Mouse (Mus musculus) heart, postnatal 10 days (tissue): ENCODE measurements at regions not wholly inside any gene's neighbourhood (a gene's known extent, or its start where the extent isn't known, plus 50 kb on each side); places are given as distances from the start of the nearest gene placed in this dataset.

Experiments used
- DNase-seq, 2 experiments: peaks; one replicate each; pipeline ENCODE4 v3.0.0; 2021
- intact Hi-C: fragments of 180-260 bp; cut with DNase I; formaldehyde crosslinking; loops from one replicate; pipeline ENCODE4 v1.15.1; 2025

DNA sequence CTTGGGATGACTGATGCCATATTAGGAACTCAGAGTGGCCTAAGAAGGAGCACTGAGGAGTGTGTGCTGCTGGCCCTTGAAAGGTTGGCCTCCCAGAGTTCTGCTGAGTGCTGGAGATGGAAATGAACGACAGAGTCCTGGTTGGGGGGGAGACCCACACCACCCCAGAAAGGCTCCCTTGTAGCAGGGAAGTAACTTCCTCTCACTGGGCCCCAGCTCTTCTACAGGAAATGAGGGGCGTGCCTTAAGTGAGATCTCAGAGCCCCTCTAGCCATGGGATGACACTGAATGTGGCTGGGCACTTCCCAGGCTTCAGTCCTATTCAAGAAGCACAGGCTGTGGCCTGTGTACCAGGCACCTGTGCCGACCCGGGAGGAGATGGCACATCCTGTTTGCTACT lies 232.0 kb downstream of the Rplp1 start:
- intact Hi-C loops = no loop called here
- DNase-seq = no peak

DNA sequence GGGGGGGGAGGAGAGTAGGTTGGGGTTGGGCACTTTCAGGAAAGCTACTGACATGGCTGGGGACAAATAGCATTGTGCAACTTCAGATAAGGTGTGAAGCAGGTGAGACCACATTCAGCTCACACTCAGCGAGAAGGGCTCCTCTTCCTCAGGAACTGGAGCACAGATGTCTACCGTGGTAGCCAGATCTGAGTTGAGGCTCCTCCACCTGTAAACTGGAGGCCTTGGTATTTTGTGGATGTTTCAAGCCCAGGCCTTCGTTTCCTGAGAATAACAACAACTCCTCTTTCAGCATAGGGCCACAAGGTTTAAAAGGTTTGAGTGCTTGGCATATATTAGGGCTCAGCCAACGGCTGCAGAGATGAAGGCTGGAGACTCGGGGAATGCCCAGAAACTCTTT lies 232.9 kb downstream of the Rplp1 start:
- intact Hi-C loops = no loop called here

DNA sequence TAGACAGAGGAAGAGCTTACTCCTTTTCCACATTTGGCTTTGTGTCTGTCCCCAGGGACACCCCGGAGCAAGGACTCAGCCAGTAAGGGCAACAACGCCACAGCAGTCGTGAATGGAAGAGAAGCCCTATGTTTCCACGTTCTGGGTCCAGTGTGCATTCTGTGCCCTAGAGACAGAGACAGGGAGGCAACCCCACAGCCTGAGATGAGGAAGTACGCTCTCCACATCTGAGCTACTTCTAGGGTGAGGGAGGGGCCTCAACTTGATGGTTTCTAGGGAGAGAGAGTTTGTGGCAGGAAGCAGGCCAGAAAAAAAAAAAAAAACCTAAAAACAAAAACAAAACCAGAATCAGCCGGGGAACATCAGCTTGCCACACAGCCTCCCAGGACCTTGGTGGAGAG lies 233.4 kb downstream of the Rplp1 start:
- DNase-seq = peak; percentile 30 to 39
- intact Hi-C loops = no loop called here

More for the DNA sequence above, 232.9 kb downstream of the Rplp1 start:
- no peak for DNase-seq

DNA sequence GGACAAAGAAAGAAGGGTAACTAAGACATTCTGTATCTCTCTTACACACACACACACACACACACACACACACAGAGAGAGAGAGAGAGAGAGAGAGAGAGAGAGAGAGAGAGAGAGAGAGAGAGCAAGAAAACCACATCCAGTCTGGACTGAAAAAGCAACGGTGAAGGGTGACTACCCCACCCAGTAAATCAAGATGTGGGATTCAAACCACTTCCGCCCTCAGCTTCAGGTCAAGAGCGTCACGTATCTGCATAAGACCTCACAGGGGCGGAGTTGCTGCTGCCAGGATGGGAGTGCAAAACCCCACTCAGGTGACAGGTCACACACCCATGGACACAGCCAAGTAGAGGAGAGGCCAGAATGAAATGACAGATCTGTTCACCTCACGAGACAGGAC lies 234.7 kb downstream of the Rplp1 start:
- intact Hi-C loops = no loop called here
- DNase-seq = no peak

DNA sequence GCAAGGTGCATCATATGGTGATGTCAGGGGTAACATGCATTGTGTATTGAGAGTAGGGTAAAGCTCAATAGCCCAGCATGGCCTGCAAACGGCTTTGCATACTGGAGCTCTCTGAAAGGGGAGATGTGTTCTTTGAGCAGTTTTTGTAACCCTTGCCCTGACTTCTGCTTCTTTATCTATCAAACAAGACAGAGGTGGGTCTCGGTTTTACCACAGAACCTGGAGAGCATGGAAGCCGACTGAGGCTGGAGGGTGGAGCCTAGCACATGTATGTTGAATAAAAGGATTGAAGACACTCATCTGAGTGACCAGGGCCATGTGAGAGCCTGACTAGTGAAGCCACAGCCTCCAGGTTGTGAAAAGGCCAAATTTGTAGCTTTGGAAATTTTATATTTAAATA lies 236.7 kb downstream of the Rplp1 start:
- no peak for DNase-seq
- intact Hi-C loops = no loop called here

DNA sequence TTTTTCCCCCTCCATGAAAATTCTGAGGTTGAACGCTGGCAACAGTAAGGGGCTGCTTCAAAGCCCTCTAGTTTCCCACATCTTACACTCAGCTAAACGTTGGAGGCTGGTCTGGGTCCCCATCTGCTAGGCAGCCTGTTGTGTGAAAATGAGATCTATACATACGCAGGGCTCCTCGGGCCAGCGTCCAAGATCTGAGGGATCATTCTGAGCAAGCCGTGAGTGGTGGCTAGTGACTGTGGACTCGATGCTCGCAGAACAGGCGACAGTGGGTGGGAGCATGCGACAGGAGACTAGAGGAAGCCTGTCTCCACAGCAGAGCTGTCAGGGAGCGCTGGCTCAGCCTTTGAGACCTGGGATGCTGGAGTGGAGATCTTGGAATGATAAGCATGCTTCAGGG lies 237.3 kb downstream of the Rplp1 start:
- intact Hi-C loops = no loop called here
- no peak for DNase-seq

DNA sequence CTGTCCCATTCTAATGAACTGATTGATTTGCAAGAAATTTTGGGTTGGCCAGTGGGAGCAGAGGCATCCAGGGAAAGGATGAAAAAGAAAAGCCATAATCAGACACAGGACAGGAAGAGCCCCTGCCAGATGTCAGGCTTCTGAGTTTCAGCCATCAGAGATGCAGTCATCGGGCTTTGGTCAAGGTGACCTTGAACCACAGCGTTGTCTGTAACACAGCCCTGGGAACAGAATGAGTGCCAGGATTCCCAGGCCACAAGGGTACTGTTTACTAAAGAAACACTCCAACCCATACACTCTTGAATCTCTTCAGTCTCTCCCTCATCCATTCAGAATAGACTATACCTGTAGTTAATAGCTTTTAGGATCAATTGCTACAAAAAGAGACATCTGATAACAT lies 239.0 kb downstream of the Rplp1 start:
- no peak for DNase-seq
- intact Hi-C loops = no loop called here

DNA sequence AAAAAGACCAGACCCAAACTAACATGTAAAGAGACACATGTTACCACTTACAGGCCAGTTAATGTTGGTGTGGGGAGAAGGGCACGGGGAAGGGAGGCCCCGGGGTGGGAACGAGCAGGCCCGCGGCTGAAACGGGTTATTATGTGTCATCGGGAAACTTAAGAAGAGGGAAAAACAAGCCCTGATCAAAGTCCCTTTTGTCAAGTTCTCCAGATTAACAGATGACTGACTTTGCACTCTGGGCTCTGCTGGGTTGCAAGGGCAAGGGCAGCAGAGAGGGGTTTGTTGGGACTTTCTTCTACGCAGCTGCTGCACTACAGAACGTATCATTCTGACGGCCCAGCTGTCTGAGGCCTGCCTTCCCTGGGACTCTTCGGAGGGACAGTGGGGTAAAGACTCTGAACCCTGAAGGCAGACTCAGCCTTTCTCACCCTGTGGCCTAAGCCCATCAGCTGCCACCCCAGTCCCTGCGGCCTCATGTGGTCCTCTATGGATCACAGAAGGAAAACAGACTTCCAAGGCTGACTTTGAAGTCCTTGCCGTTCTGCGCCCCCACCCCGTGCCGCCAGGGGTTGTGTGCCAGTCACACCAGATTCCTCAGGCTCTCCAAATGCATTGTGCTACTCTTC lies 240.7 kb downstream of the Rplp1 start:
- DNase-seq = no peak
- intact Hi-C loops = no loop called here

DNA sequence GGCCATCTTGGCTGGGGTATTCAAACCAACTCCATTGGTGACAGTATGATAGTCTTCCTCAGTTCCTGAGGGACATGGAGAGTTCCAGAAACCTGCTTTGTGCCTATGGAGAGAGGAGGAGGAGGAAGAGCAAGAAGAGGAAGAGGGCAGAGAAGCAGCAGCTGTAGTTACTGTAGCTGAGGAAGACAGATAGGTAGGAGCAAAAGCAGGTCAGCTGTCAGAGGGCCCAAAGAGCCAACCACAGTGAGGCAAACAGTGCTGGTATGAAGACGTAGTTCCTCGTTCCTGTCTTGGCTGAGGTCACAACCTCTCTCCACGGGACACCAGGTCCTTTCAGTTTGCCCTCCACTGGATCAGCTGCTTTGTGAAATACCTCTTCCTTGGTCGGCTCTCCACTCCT lies 243.4 kb downstream of the Rplp1 start:
- DNase-seq = no peak
- intact Hi-C loops = no loop called here

DNA sequence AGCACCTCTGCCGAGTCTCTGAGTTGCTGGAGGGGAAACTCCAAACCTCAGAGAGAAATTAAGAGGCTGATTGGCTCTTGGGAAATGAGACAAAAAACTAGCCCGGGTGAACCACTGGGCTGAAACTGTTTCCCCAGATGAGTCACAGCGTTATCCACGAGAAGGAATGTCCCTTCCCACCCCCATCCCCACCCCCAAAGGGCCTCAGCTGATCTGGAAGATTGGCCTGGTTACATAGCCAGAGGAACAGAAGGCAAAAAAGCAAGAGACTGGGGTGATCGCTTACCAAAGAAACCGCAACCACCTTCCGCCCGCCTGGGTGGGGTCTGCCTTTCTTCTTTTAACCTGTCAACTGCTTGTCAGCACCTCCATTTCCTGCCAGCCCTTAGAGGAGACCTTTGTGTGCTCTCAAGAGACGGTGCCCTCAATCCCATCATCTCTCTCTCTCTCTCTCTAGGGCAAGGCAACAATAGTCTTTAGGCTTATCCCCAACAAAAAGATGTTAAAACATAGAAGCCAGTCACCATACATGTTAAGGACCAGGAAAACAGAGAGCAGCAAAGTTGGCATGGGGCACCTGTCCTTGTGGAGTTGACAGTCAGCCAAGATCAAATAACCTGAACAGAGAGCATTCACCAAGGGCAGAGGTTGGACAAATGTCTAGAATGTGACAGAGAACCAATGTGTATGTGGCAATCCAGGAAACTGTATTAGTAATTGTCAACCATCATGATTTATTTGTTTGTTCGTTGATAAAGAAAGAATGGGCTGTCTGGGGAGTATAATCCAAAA lies 244.4 kb downstream of the Rplp1 start:
- intact Hi-C loops = no loop called here
- DNase-seq = peak in 1 of 2 experiments; percentile 29

DNA sequence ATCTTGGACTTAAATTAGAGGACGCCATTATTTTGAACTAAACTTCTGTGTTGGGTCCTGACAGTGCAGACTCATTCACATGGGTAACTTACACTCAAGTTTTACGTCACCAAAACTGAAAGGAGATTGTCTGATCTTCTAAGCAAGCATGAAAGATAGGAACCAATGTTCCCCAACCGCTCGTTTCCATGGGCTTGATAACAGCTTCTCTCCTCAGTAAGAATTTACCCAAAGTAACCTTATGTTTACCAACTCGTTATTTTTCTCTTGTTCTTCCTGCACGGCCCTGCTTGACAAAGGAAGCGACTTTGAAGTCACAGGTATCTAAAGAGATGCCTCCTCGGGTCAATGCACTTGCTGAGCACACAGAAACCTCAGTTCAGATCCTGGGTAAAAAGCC lies 245.6 kb downstream of the Rplp1 start:
- intact Hi-C loops = no loop called here
- DNase-seq = no peak

DNA sequence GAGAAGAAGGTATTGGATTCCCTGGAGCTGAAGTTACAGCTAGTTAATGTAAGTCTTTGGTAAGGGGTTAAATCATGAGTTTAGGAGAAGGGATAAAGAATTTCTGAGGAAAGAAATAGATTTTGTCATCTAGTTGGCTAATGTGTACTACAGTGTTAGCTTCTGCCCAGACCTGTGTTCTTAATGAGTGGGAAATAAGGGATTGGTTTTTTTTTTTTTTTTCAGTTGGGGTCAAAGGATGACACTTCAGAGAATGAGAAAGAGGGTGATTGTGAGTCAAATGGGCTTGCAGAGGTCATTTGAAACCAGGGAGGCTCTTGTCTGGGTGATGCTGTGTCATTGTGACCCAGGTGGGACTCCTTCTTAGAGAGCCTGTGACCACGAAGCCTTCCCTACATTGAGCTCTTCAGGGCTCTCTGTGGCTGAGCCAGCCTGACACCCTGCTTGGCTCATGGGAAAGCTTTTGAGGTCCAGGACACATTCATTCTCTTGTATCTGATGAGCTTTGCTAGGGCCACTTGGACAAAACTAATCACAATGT lies 246.1 kb downstream of the Rplp1 start:
- intact Hi-C loops = no loop called here
- no peak for DNase-seq

DNA sequence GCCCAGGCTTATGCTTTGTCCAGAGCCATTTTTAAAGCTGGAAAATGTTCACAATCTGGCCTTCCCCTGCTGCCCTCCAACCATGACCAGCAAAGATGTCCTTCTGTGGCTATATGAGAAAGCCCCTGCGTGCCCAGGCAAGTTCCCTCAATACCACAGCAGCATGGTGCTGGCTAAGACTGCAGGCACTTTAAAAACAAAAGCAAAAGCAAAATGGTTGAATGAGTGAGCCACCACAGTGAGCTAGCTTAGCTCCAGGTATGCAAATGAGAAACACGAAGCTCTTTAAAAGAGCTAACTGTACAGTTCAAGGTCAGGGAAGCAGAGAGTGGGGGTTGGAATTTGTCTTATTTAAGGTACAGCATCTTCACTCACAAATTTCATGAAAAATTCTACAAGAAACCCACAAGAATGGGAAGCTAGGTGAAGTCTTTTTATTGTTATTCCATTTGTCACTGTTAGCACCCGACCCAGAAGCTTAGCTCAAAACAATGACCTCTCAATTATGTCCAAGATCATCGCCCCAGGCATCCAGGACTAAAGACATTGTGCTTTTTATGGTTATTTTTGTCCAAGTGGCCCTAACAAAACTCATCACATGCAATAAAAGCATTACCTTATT lies 246.8 kb downstream of the Rplp1 start:
- DNase-seq = no peak
- intact Hi-C loops = no loop called here

DNA sequence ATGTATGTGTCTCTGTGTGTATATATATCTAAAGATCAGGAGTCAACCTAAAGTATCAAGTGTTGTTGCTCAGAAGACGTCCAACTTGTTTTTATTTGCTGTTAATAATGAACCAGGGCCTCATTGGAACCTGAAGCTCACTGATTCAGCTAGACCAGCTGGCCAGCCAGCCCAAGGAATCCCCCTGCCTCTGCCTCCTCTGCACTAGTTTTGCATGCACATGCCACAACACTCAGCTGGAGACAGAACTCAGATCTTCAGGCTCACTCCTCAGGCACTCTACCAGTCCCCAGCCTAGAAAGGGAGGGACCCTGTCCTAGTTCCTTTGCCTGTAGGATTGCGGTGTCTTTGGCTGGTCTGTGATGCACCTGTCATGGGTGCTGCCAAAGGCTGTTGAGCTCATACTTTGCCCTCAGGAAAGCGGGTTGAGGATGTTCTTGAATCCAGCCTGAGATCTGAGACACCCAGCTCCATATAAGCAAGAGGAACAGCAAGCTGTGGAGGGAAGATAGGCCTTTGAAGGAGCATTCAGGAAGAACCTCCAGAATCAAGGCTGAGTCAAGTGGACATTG lies 247.5 kb downstream of the Rplp1 start:
- DNase-seq = no peak
- intact Hi-C loops = no loop called here

DNA sequence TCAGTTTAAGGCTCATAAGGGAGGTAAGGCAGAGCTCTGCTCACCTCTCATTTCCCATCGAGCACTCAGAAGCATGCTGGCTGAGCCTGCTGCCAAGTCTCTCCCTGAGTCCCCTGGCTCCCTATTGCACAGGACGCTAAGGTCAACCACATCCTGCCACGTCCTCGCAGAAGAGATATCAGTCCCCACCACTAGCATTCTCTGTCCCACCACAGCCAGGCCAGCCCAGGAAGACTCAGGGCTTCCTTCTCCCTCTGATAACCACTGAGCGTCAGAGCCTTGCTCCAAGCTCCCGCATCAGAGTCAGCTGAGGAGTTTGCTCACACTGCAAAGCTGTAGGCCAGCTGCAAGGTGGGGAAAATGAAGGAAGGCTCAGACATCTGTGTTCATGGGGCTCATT lies 248.2 kb downstream of the Rplp1 start:
- intact Hi-C loops = no loop called here
- no peak for DNase-seq

DNA sequence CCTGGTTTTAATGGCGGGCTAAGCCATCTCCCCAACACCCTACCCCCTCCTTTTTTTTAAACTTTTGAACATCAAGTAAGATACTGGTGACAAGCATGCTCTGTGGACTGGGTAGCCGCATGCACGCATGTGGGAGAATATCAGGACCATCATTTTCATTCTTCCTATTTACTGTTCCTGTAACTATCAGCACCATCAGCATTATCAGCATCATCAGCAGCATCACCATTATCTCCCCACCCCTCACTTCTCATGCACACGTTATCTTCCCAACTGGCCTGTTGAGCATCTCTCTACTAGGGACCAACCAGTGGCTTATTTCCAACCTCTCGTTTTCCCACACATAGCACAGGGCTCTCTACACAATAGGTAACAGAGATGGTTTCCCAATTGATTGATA lies 249.1 kb downstream of the Rplp1 start:
- intact Hi-C loops = no loop called here
- no peak for DNase-seq

DNA sequence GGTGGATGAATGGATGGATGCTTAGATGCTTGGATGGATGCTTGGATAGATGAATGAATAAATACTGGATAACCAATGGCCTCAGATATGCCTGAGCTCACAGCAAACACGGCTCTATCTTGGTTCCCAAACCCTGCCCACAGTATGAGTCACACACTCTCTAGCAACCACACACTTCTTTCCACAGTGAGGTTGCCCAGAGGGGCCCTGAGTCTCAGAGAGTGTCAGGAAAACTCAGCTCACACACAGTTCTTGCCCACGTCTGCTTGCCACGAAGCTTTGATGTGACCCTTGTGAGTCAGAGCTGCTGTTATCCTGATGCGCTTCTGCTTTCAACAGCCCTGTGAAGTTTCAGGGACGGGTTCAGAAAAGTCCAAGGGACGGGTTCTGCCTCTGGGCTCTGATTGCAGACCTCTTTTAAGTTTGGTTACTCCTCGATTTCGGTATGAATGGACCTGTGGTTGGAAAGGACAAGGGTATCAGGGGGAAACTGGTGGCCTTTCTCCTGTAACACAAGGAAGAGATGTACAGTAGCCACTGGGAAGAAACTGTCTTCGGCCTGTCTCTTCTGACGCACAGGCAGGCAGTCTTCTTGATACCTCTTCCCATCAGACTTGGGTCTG lies 250.2 kb downstream of the Rplp1 start:
- no peak for DNase-seq
- intact Hi-C loops = no loop called here

DNA sequence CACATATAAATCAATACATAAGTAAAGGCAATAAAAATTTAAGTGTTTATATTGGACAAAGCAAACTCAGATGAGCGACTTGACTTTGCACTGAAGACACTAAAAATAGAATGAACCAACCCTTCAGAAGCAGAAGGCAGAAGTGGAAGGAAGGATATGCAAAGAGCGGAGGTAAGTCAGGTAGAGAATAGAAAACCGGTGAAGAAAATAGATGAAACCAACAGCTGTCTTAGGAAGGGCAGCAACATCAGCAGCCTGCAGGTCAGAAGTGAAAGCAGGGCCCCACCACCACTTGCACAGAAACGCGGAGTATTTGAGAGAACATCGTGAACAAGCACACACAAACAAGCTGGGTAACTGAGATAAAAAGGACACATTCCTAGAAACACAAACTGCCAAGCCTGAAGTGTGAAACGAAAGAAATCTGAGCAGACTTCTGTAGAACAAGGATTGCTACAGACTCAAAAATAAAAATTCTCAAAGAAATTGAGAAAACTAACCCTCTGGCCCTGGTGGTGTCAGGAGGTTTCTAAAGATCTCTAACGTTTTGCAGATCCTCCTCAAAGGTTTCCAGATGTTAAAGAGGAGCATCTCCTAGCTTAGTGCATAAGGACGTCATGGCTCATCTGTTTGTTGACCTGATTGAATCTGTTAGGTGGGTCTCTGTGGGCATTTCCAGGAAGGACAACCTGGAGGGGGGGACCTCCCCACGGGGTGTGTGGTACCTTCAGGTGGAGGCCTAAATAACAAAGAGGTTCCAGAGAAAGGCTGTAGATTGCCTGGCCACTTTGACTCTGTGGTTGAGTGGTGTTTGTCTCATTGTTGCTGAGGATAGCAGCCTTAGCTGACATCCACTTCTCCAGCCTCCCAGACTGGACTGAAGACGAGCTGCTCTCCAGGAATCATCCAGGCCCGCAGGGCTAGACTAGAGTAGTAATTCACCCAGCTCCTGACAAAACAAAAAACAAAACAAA lies 252.0 kb downstream of the Rplp1 start:
- no peak for DNase-seq
- intact Hi-C loops = no loop called here

DNA sequence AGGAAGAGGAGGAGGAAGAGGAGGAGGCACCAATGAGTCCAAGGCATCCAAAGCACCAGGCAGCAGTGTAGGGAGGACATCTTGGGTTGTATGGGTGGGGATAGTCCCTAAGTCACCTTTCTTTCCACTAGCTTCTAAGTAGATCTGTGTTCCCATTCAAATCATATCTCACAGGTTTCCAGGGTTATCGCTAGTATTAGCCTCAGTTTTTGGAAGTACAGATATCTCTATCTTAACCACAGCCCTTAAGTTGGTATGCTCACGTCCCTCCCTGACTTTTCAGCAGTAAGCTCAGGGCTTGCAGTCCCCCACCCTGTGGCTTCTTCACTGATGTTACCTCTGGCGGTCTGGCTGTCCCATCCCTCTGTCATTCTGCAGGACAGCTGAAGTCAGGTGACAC lies 254.2 kb downstream of the Rplp1 start:
- intact Hi-C loops = no loop called here
- DNase-seq = no peak

DNA sequence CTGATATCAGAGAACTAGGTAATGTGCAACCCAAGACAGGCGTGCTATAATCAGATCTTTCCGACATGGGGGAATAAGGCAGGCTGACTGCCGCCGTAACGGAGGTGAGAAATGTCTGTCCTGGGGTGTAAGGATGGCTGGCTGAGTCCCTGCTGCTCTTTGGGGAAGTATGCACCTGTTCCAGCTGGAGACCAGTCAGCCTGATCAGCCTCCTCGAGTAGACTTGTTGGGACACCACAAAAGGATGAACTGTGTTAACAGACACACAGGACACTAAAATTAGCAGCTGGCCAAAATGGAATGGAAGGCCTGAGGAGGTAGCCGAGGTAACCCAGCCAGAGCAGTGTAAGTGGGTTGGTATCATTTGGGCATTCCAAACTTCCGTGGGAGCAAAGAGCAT lies 256.3 kb downstream of the Rplp1 start:
- peak in 1 of 2 experiments; percentile 31 for DNase-seq
- intact Hi-C loops = loop anchor here (5.0 kb wide), 1 partner anchor 281 kb away; no protein-coding TSS in a partner anchor
